Mouse (Mus musculus): ENCODE measurements around the gene Parva.

- TF ChIP-seq CTCF (conservative IDR thresholded peaks at IDR 0.05; ENCODE audit: insufficient read depth, insufficient read length, low read depth, low read length) (no peak), POLR2A (IDR thresholded peaks at IDR 0.05; ENCODE audit: low read depth, low read length) (no peak)
These were observed 172.9 kb downstream of the Parva start for GRCm38 (mm10) chr7:112600163-112600562.
